Mouse (Mus musculus) left cerebral cortex, adult 2 months (tissue): ENCODE results near the gene Zfyve28. TPM values are rescaled to one million over a fixed set of nuclear protein-coding genes. Genes with fewer than 3 reads are reported as not detected.

Experiments used
- DNase-seq, 2 experiments: peaks; one replicate each; pipeline ENCODE4 v3.0.0; 2021 to 2022; ENCODE audit warnings: low spot score in 2 of 2, mixed read lengths in 1 of 2; ENCODE audit errors: extremely low spot score in 1 of 2
- H3K27ac ChIP-seq: fragments of 200-600 bp; 2 replicates; pipeline ENCODE4 v1.8.1; 2022
- H3K4me3 ChIP-seq: fragments of 200-600 bp; 2 replicates; pipeline ENCODE4 v1.8.1; 2022
- CTCF ChIP-seq: fragments of 200-600 bp; IDR thresholded peaks from 2 replicates; pipeline ENCODE4 v1.8.1; 2022; ENCODE audit warnings: antibody characterized with exemption, mild to moderate bottlenecking, moderate library complexity
- intact Hi-C: fragments of 180-260 bp; cut with DNase I; formaldehyde crosslinking; loops from one replicate; pipeline ENCODE4 v1.15.1; 2025
- total RNA-seq, 2 experiments: library from RNA; stranded (reverse); gene quantifications; 2 replicates each; pipeline ENCODE4 v1.2.3; 2021

The Zfyve28 gene
- total RNA-seq, 2 experiments from 2014 or later, result 50.2 to 54.2 TPM

- no peak overlapping the region for H3K4me3 ChIP-seq
- DNase-seq, result no peak
- no peak overlapping the region for H3K27ac ChIP-seq
- intact Hi-C loops, result no loop called here
- no peak for TF ChIP-seq CTCF
Observed at GRCm38 (mm10) chr5:34225516-34225915, 62.7 kb downstream of the Zfyve28 start.

- no peak overlapping the region for H3K27ac ChIP-seq
- DNase-seq, result no peak
- intact Hi-C loops, result no loop called here
- no peak overlapping the region for H3K4me3 ChIP-seq
- TF ChIP-seq CTCF, result no peak
Observed at GRCm38 (mm10) chr5:34224515-34224914, 63.7 kb downstream of the Zfyve28 start.

DNA sequence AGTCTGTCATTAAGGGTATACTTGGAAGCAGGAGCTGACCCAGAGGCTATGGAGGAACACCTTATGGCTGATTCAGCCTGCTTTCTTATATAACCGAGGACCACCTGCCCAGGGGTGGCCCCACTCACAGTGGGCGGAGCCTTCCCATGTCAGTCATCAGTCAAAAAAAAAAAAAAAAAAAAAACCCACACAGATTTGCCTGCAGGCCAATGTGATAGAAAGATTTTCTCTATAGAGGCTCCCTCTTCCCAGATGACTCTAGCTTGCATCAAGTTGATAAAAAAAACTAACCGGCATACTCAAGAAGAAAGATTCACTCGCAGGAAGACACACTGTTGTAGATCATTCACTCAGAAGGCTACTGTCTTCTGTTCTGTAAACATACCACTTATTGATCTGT, 68.2 kb downstream of the Zfyve28 start:
- DNase-seq, result no peak
- Histone ChIP-seq H3K27ac (no peak overlapping the region), H3K4me3 (no peak overlapping the region)
- intact Hi-C loops, result no loop called here
- TF ChIP-seq CTCF, result no peak

GRCm38 (mm10) chr5:34218672-34219071, 69.6 kb downstream of the Zfyve28 start:
- no peak for TF ChIP-seq CTCF
- H3K27ac ChIP-seq, result no peak overlapping the region
- DNase-seq, result no peak
- H3K4me3 ChIP-seq, result no peak overlapping the region
- intact Hi-C loops, result loop anchor here (10.0 kb wide), 1 partner anchor 426 kb away; no protein-coding TSS in a partner anchor

DNA sequence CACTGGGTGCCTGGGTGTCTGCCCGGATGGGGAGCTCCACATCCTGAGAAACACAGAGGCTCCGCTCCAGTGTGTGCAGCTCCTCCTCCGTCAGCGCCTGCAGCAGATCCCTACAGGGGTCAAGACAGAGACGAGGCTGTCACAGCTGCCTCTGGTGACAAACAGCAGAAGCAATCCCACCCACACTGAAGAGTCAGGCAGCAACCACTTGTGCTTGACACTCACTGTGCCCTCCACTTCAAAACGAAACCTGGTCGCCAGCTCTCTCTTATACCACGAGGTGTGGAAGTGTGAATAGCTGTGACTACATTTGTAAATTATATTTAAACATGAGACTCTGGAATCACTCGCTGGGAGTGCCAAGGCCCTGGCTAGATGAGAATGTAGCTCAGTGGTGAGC, 70.5 kb downstream of the Zfyve28 start:
- TF ChIP-seq CTCF, result no peak
- no peak overlapping the region for H3K4me3 ChIP-seq
- H3K27ac ChIP-seq, result no peak overlapping the region
- intact Hi-C loops, result loop anchor here (10.0 kb wide), 1 partner anchor 427 kb away; no protein-coding TSS in a partner anchor
- DNase-seq, result no peak

GRCm38 (mm10) chr5:34216025-34216424, 72.2 kb downstream of the Zfyve28 start:
- Histone ChIP-seq H3K4me3 (no peak overlapping the region), H3K27ac (no peak overlapping the region)
- DNase-seq, result no peak
- intact Hi-C loops, result loop anchor here (10.0 kb wide), 1 partner anchor 429 kb away; no protein-coding TSS in a partner anchor
- TF ChIP-seq CTCF, result no peak

- TF ChIP-seq CTCF, result no peak
- intact Hi-C loops, result loop anchor here (5.0 to 10.0 kb wide), 3 partner anchors 39 to 431 kb away; partner anchors contain the start of gene Rnf4
- DNase-seq, result no peak
- Histone ChIP-seq H3K27ac (no peak overlapping the region), H3K4me3 (no peak overlapping the region)
Observed at GRCm38 (mm10) chr5:34213659-34214058, 74.6 kb downstream of the Zfyve28 start.

DNA sequence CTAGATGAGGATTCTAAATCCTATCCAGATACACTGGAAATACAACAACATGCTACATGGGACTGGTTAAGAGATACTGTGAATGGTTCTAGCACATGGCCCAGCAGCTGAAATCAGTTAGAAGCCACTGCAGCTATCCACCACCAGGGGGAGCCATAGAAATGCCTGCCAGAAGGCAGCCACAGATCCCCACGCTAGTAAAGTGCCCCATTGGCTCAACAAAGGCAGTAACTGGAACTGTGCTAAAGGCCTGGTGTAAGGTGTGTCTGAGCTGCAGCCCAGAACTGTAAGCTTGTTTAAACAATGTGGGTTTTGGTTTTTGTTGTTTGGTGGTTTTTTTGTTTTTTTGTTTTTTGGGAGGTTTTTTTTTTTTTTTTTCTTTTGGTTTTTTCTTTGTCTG, 78.0 kb downstream of the Zfyve28 start:
- no peak overlapping the region for H3K27ac ChIP-seq
- peak; percentile 94 for TF ChIP-seq CTCF
- peak; percentile 74 to 75 for DNase-seq
- intact Hi-C loops, result loop anchor here (2.0 to 10.0 kb wide), 4 partner anchors 42 to 435 kb away; partner anchors contain the start of gene Rnf4
- H3K4me3 ChIP-seq, result no peak overlapping the region

DNA sequence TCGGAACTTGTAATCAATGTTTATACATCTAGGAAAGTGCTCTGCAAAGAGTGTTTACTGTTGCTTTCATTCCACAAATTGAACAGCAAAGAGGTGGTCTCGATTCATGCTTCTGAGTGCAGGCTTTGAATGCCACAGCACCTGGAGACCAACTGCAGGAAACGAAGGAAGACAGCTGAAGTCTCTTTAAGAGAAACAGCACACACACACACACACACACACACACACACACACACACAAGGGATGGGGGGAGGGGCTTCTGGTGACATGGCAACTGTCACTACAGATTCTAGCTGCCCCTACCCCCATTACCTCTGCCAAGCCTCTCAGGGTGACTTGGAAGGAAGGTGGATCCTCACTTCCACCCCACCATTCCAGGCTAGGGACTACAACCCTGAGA, 80.7 kb downstream of the Zfyve28 start:
- no peak for DNase-seq
- intact Hi-C loops, result no loop called here
- H3K4me3 ChIP-seq, result no peak overlapping the region
- no peak for TF ChIP-seq CTCF
- no peak overlapping the region for H3K27ac ChIP-seq

DNA sequence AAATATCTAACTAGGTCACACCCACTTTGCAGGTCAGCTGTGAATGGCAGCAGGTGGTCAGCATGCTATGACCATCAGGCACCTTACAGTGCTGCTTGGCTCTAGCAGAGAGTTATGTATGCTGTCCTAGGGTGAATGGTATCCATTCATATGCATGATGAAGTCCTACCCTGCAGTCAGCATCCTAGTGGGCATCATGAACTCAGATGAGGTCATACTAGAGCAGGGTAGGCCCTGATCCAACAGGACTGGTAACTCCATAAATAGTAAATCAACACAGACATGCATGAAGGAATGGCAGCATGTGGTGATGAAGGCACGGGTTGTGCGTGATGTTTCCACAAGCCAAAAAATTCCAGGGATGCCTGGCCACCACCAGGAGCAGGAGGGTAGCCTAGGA, 82.5 kb downstream of the Zfyve28 start:
- no peak for DNase-seq
- intact Hi-C loops, result no loop called here
- no peak overlapping the region for H3K4me3 ChIP-seq
- H3K27ac ChIP-seq, result no peak overlapping the region
- TF ChIP-seq CTCF, result no peak

DNA sequence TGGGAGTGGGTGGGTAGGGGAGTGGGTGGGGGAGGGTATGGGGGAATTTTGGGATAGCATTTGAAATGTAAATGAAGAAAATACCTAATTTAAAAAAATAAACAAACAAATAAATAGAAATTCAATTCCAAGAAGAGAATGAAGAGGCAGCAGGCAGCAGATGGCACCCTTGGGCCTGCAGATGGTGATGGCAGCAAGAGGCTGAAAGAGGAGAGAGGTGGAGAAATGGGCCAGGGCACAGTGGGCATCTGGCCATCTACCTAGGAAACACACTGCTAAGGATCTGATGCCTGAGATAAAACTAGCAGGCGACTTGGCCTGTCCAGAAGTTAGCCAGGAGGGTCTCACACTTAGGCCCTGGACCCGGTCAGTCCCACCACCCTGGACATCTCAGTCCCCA, 83.3 kb downstream of the Zfyve28 start:
- DNase-seq, result no peak
- Histone ChIP-seq H3K4me3 (no peak overlapping the region), H3K27ac (no peak overlapping the region)
- peak; percentile 28 for TF ChIP-seq CTCF
- intact Hi-C loops, result no loop called here

DNA sequence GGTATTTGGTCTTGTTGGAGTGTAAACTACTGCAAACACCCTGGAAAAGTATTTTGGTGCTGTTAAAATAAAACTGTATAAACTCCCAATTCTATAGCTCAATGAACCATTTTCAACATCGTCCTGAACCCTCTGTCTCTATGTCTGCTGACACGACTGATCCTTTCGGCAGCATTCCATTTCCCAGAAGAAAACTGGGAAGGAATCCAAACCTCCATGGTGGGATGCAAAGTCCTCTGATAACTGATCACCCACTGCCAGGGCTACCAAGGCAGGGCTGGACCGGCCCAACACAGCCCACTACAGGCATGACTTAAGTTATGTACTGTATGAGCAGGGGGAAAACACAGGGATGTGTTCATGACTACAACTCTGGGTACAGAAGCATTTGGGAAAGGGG, 86.2 kb downstream of the Zfyve28 start:
- DNase-seq, result no peak
- intact Hi-C loops, result no loop called here
- Histone ChIP-seq H3K27ac (no peak overlapping the region), H3K4me3 (no peak overlapping the region)
- no peak for TF ChIP-seq CTCF

- no peak overlapping the region for H3K4me3 ChIP-seq
- intact Hi-C loops, result no loop called here
- no peak for DNase-seq
- TF ChIP-seq CTCF, result peak; percentile 24
- H3K27ac ChIP-seq, result no peak overlapping the region
Observed at GRCm38 (mm10) chr5:34201396-34201795, 86.9 kb downstream of the Zfyve28 start.
